Mouse (Mus musculus) cerebellum, adult 9-10 months (tissue): ENCODE data around the gene Hist1h3c.
"Not testable (repeated sequence)": the region's sequence is repeated elsewhere in the genome, so short reads cannot be mapped to it uniquely, and the experiment has no call there.

Source experiments
- DNase-seq: peaks from one replicate; pipeline ENCODE4 v3.0.0; 2022

The Hist1h3c gene

GRCm38 (mm10) chr13:23739069-23739921 is 6.1 kb downstream of the Hist1h3c start:
- DNase-seq, result peak; percentile 93

GRCm38 (mm10) chr13:23738677-23739068 is 6.7 kb downstream of the Hist1h3c start, which contains the start of gene Hist1h1c:
Gene Hist1h1c, plus strand, starts transcription at chr13:23738808.
- DNase-seq, result peak; percentile 83

- DNase-seq, result peak; percentile 38
Observed at GRCm38 (mm10) chr13:23738041-23738440, 7.4 kb downstream of the Hist1h3c start.

GRCm38 (mm10) chr13:23737091-23737490 is 8.3 kb downstream of the Hist1h3c start:
- peak; percentile 13 for DNase-seq

GRCm38 (mm10) chr13:23732156-23732804 is 13.1 kb downstream of the Hist1h3c start:
- DNase-seq, result peak; percentile 61

- no peak for DNase-seq
Observed at GRCm38 (mm10) chr13:23730479-23730878, 14.9 kb downstream of the Hist1h3c start.

- no peak for DNase-seq
Observed at GRCm38 (mm10) chr13:23729706-23730105, 15.7 kb downstream of the Hist1h3c start.

GRCm38 (mm10) chr13:23729192-23729525 is 16.2 kb downstream of the Hist1h3c start:
- DNase-seq, result no peak

GRCm38 (mm10) chr13:23728472-23729191 is 16.8 kb downstream of the Hist1h3c start:
- no peak for DNase-seq

GRCm38 (mm10) chr13:23725213-23725612 is 20.2 kb downstream of the Hist1h3c start:
- DNase-seq, result no peak

GRCm38 (mm10) chr13:23724239-23724638 is 21.2 kb downstream of the Hist1h3c start:
- no peak for DNase-seq

GRCm38 (mm10) chr13:23717593-23718245 is 27.7 kb downstream of the Hist1h3c start:
- DNase-seq, result not testable (repeated sequence)

GRCm38 (mm10) chr13:23717176-23717575 is 28.2 kb downstream of the Hist1h3c start:
- no peak for DNase-seq

- DNase-seq, result no peak
Observed at GRCm38 (mm10) chr13:23716261-23717042, 28.9 kb downstream of the Hist1h3c start.

GRCm38 (mm10) chr13:23710374-23711089 is 34.9 kb downstream of the Hist1h3c start, which contains the start of gene Hfe:
Gene Hfe, minus strand, starts transcription at chr13:23710854.
- DNase-seq, result no peak

- no peak for DNase-seq
Observed at GRCm38 (mm10) chr13:23709714-23710373, 35.6 kb downstream of the Hist1h3c start.

GRCm38 (mm10) chr13:23708654-23709053 is 36.7 kb downstream of the Hist1h3c start:
- no peak for DNase-seq

GRCm38 (mm10) chr13:23708041-23708440 is 37.4 kb downstream of the Hist1h3c start:
- no peak for DNase-seq

GRCm38 (mm10) chr13:23706771-23707170 is 38.6 kb downstream of the Hist1h3c start:
- DNase-seq, result no peak

- no peak for DNase-seq
Observed at GRCm38 (mm10) chr13:23705751-23706356, 39.5 kb downstream of the Hist1h3c start.
